Mouse (Mus musculus) hindbrain, embryonic 12.5 days (tissue): ENCODE results near the gene Tfdp1. TPM values are rescaled to one million over a fixed set of nuclear protein-coding genes. Genes with fewer than 3 reads are reported as not detected.

Experiments used
- ATAC-seq: fragments of 200-750 bp; cut with Nextera tagmentation; 2 replicates; pipeline ENCODE4 v1.8.0; 2017; ENCODE audit warnings: moderate TSS enrichment; ENCODE audit not compliant: low FRiP score
- H3K27ac ChIP-seq: fragments of 300-500 bp; sonication (generic); 2 replicates; pipeline ENCODE4 v1.5.1; 2016; ENCODE audit warnings: mild to moderate bottlenecking
- H3K27me3 ChIP-seq: fragments of 300-500 bp; sonication (generic); 2 replicates; pipeline ENCODE4 v1.6.1; 2016; ENCODE audit warnings: mild to moderate bottlenecking
- H3K36me3 ChIP-seq: fragments of 300-500 bp; sonication (generic); 2 replicates; pipeline ENCODE4 v1.6.1; 2016; ENCODE audit warnings: mild to moderate bottlenecking
- H3K4me1 ChIP-seq: fragments of 300-500 bp; sonication (generic); 2 replicates; pipeline ENCODE4 v1.6.1; 2016
- H3K4me2 ChIP-seq: fragments of 300-500 bp; sonication (generic); replicated peaks from 2 replicates; pipeline ENCODE4 v1.6.1; 2016; ENCODE audit warnings: mild to moderate bottlenecking
- H3K4me3 ChIP-seq: fragments of 300-500 bp; sonication (generic); 2 replicates; pipeline ENCODE4 v1.5.1; 2016; ENCODE audit warnings: mild to moderate bottlenecking
- H3K9ac ChIP-seq: fragments of 300-500 bp; sonication (generic); 2 replicates; pipeline ENCODE4 v1.6.1; 2016; ENCODE audit warnings: mild to moderate bottlenecking, moderate library complexity
- H3K9me3 ChIP-seq: fragments of 300-500 bp; sonication (generic); replicated peaks from 2 replicates; pipeline ENCODE4 v1.6.1; 2016; ENCODE audit warnings: mild to moderate bottlenecking
- WGBS: fragments of 180-500 bp; shearing (Covaris S2); methylation state at CpG from one replicate; pipeline ENCODE4 v1.1.7; 2016; 5-methylcytosine and 5-hydroxymethylcytosine counted together
- polyA plus RNA-seq: library from polyadenylated mRNA; unstranded; fragments of >200 nt; fragmentation: Nextera tagmentation; extraction: Ambion mirVana; gene quantifications from 2 replicates; pipeline ENCODE4 v1.2.1, GENCODE M21; 2016

Gene Tfdp1
- polyA plus RNA-seq, 1 experiment from 2014 or later: 147 TPM

GRCm38 (mm10) chr8:13396725-13397124 lies 58.2 kb downstream of the Tfdp1 start, which contains the start of gene Atp4b:
TSS of gene Atp4b (minus strand) at chr8:13396825.
- ATAC-seq: no peak
- Histone ChIP-seq H3K36me3 (no peaks in the 10 kb centered on the region), H3K27me3 (no peaks in the 10 kb centered on the region), H3K4me2 (no peak within 1 kb of the TSS), H3K27ac (no peak within 1 kb of the TSS), H3K9ac (no peak within 1 kb of the TSS), H3K4me3 (no peak within 1 kb of the TSS), H3K4me1 (no peaks in the 10 kb centered on the region), H3K9me3 (no peaks in the 10 kb centered on the region)
- WGBS: 84% methylated on average over 5 of the region's 5 CpGs

- WGBS: 78% methylated on average over 6 of the region's 6 CpGs
- no peak overlapping the region for H3K27ac ChIP-seq
Observed at GRCm38 (mm10) chr8:13403517-13403916, 65.0 kb downstream of the Tfdp1 start.

GRCm38 (mm10) chr8:13404666-13405131 lies 66.1 kb downstream of the Tfdp1 start, which contains the start of gene Grk1:
TSS of gene Grk1 (plus strand) at chr8:13405081.
- H3K4me1 ChIP-seq: no peaks in the 10 kb centered on the region
- H3K9ac ChIP-seq: no peak within 1 kb of the TSS
- no peak within 1 kb of the TSS for H3K4me3 ChIP-seq
- WGBS: 74% methylated on average over 5 of the region's 5 CpGs
- no peak within 1 kb of the TSS for H3K27ac ChIP-seq
- no peak for ATAC-seq
- no peaks in the 10 kb centered on the region for H3K27me3 ChIP-seq
- H3K4me2 ChIP-seq: no peak within 1 kb of the TSS
- H3K9me3 ChIP-seq: no peaks in the 10 kb centered on the region
- no peaks in the 10 kb centered on the region for H3K36me3 ChIP-seq

More at GRCm38 (mm10) chr8:13403517-13403916, 65.0 kb downstream of the Tfdp1 start:
- H3K27me3 ChIP-seq: no peaks in the 10 kb centered on the region
- H3K9me3 ChIP-seq: no peaks in the 10 kb centered on the region
- no peak overlapping the region for H3K4me2 ChIP-seq
- H3K36me3 ChIP-seq: no peaks in the 10 kb centered on the region
- H3K4me3 ChIP-seq: no peak overlapping the region
- no peak overlapping the region for H3K9ac ChIP-seq
- no peak for ATAC-seq
- no peaks in the 10 kb centered on the region for H3K4me1 ChIP-seq

GRCm38 (mm10) chr8:13406011-13406410 lies 67.5 kb downstream of the Tfdp1 start:
- H3K4me3 ChIP-seq: no peak overlapping the region
- no peak overlapping the region for H3K4me2 ChIP-seq
- no peak for ATAC-seq
- H3K36me3 ChIP-seq: no peaks in the 10 kb centered on the region
- no peaks in the 10 kb centered on the region for H3K9me3 ChIP-seq
- no peak overlapping the region for H3K9ac ChIP-seq
- no peaks in the 10 kb centered on the region for H3K4me1 ChIP-seq
- no peaks in the 10 kb centered on the region for H3K27me3 ChIP-seq
- WGBS: 79% methylated on average over 5 of the region's 5 CpGs
- H3K27ac ChIP-seq: no peak overlapping the region

GRCm38 (mm10) chr8:13411597-13411996 lies 73.0 kb downstream of the Tfdp1 start:
- no peak overlapping the region for H3K4me2 ChIP-seq
- no peaks in the 10 kb centered on the region for H3K36me3 ChIP-seq
- H3K27ac ChIP-seq: no peak overlapping the region
- H3K27me3 ChIP-seq: no peaks in the 10 kb centered on the region
- H3K4me3 ChIP-seq: no peak overlapping the region
- no peak for ATAC-seq
- WGBS: 33% methylated on average over 6 of the region's 6 CpGs
- no peak overlapping the region for H3K9ac ChIP-seq
- H3K4me1 ChIP-seq: no peaks in the 10 kb centered on the region
- no peaks in the 10 kb centered on the region for H3K9me3 ChIP-seq

- no peaks in the 10 kb centered on the region for H3K36me3 ChIP-seq
- ATAC-seq: no peak
- H3K9me3 ChIP-seq: no peaks in the 10 kb centered on the region
- H3K27ac ChIP-seq: no peak overlapping the region
- no peaks in the 10 kb centered on the region for H3K27me3 ChIP-seq
- H3K4me3 ChIP-seq: no peak overlapping the region
- no peak overlapping the region for H3K4me2 ChIP-seq
- H3K4me1 ChIP-seq: no peaks in the 10 kb centered on the region
- 64% methylated on average over 13 of the region's 13 CpGs for WGBS
- no peak overlapping the region for H3K9ac ChIP-seq
Observed at GRCm38 (mm10) chr8:13412891-13413558, 74.5 kb downstream of the Tfdp1 start.

- no peak overlapping the region for H3K27ac ChIP-seq
- H3K27me3 ChIP-seq: no peaks in the 10 kb centered on the region
- no peak overlapping the region for H3K9ac ChIP-seq
- H3K4me1 ChIP-seq: no peaks in the 10 kb centered on the region
- ATAC-seq: no peak
- H3K36me3 ChIP-seq: no peaks in the 10 kb centered on the region
- H3K9me3 ChIP-seq: no peaks in the 10 kb centered on the region
- 52% methylated on average over 12 of the region's 12 CpGs for WGBS
- no peak overlapping the region for H3K4me2 ChIP-seq
- H3K4me3 ChIP-seq: no peak overlapping the region
Observed at GRCm38 (mm10) chr8:13413823-13414390, 75.4 kb downstream of the Tfdp1 start.

GRCm38 (mm10) chr8:13415879-13416278 lies 77.3 kb downstream of the Tfdp1 start:
- Histone ChIP-seq H3K4me3 (no peak overlapping the region), H3K4me1 (no peaks in the 10 kb centered on the region), H3K27ac (no peak overlapping the region), H3K9me3 (no peaks in the 10 kb centered on the region), H3K27me3 (no peaks in the 10 kb centered on the region), H3K36me3 (no peaks in the 10 kb centered on the region), H3K4me2 (no peak overlapping the region), H3K9ac (no peak overlapping the region)
- WGBS: 82% methylated on average over 10 of the region's 10 CpGs
- no peak for ATAC-seq

- H3K9ac ChIP-seq: no peak overlapping the region
- no peak for ATAC-seq
- H3K27ac ChIP-seq: no peak overlapping the region
- H3K27me3 ChIP-seq: no peaks in the 10 kb centered on the region
- H3K4me2 ChIP-seq: no peak overlapping the region
- 0 out of 2 replicates have a peak, but pooled peaks cover 3% of the 10 kb centered on the region for H3K9me3 ChIP-seq
- H3K36me3 ChIP-seq: no peaks in the 10 kb centered on the region
- no peaks in the 10 kb centered on the region for H3K4me1 ChIP-seq
- WGBS: 76% methylated on average over 2 of the region's 2 CpGs
- no peak overlapping the region for H3K4me3 ChIP-seq
Observed at GRCm38 (mm10) chr8:13419111-13419639, 80.6 kb downstream of the Tfdp1 start.

GRCm38 (mm10) chr8:13420970-13421369 lies 82.4 kb downstream of the Tfdp1 start:
- ATAC-seq: no peak
- H3K9me3 ChIP-seq: 0 out of 2 replicates have a peak, but pooled peaks cover 3% of the 10 kb centered on the region
- no peaks in the 10 kb centered on the region for H3K4me1 ChIP-seq
- H3K27me3 ChIP-seq: no peaks in the 10 kb centered on the region
- H3K4me3 ChIP-seq: no peak overlapping the region
- H3K4me2 ChIP-seq: no peak overlapping the region
- no peak overlapping the region for H3K27ac ChIP-seq
- WGBS: 92% methylated on average over 6 of the region's 6 CpGs
- no peaks in the 10 kb centered on the region for H3K36me3 ChIP-seq
- no peak overlapping the region for H3K9ac ChIP-seq

- H3K9me3 ChIP-seq: no peaks in the 10 kb centered on the region
- no peak overlapping the region for H3K9ac ChIP-seq
- H3K4me2 ChIP-seq: no peak overlapping the region
- 87% methylated on average over 6 of the region's 6 CpGs for WGBS
- H3K27ac ChIP-seq: no peak overlapping the region
- no peaks in the 10 kb centered on the region for H3K27me3 ChIP-seq
- H3K4me3 ChIP-seq: no peak overlapping the region
- ATAC-seq: no peak
- no peaks in the 10 kb centered on the region for H3K4me1 ChIP-seq
- H3K36me3 ChIP-seq: no peaks in the 10 kb centered on the region
Observed at GRCm38 (mm10) chr8:13427351-13427750, 88.8 kb downstream of the Tfdp1 start.
